Mouse (Mus musculus): Measurements from ENCODE around the gene Atg7. TPM values are rescaled to one million over a fixed set of nuclear protein-coding genes. Genes with fewer than 3 reads are reported as not detected.

Atg7 gene
- total and polyA plus RNA-seq, 2 experiments from 2014 or later, result 18.9 to 19.1 TPM

DNA sequence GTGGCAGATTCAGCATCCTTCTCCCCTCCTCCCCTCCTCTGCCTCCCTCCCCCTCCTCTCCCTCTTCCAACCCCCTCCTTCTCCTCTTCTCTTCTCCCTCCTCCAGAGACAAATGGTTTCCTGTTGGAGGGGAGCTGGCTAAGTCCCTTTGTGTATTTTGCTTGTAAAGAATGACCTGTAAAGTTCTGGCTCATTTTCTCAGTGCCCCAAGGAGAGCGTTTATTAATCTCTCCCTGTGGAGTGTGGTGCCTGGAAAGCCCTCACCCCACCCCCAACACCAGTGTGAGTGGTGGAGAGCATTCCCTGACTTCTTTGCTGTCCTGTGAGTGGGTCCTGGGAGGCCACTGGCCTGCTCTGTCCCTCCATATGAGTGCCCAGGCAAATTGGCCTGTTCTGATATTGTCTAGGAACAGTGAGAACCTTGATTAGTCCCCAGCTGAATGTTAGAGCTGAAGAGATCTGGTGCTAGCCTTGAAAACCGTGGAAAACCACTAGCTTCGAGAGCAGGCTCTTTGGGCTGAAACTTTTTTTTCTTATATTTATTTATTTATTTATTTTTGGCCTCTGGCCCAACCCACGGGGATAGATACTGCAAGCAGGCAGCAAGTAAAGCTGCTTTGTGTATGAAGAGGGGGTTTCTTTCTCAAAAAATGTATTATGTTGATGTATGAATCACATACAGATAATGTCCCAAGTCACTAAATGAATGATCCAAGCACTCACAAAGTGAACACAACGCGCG, 72.6 kb downstream of the Atg7 start:
- DNase-seq, result no peak
- 48% methylated on average over 7 of the region's 7 CpGs for WGBS

DNA sequence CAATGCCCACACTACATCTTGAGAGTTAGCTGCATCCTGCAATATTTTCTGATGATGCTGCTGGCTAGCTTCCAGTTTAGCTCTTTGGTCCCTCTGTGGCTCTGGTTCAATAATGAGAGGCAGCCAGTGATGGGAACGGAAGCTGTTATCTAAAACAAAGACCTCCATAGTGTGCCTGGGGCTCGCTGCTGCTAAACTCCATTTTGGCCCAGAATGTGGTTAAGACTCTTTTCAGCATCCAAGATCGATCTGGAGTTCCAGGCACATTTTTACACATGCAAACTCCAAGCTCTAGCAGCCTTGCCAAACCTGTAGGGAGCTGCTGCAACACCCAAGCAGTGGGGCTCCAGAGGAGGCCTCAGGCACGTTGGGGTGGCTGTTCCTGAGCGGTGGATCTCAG, 76.2 kb downstream of the Atg7 start:
- Histone ChIP-seq H3K9me3 (ENCODE audit: low read length) (no peaks in the 10 kb centered on the region), H3K4me3 (ENCODE audit: low read depth, low read length) (no peak overlapping the region), H3K4me2 (ENCODE audit: low read depth) (no peak overlapping the region), H3K36me3 (ENCODE audit: insufficient read depth) (no peaks in the 10 kb centered on the region), H3K27ac (ENCODE audit: low read depth, low read length) (0 out of 2 replicates have a peak overlapping the region, but pooled peaks have one; percentile 9), H3K27me3 (ENCODE audit: insufficient read depth, low read length) (no peaks in the 10 kb centered on the region), H3K4me1 (ENCODE audit: insufficient read depth) (peaks cover 6% of the 10 kb centered on the region), H3K9ac (no peak overlapping the region)
- WGBS, result 25% methylated on average over 5 of the region's 5 CpGs
- no peak for TF ChIP-seq CTCF (IDR thresholded peaks at IDR 0.05; ENCODE audit: low read depth)
- peak; percentile 30; the same call in 1 of the 2 replicates for ATAC-seq
- DNase-seq, result peak; percentile 52

More for the DNA sequence above, 72.6 kb downstream of the Atg7 start:
- Histone ChIP-seq H3K27ac (ENCODE audit: low read depth, low read length) (peak overlapping the region; percentile 54; the same call in 1 of the 2 replicates), H3K9ac (no peak overlapping the region), H3K27me3 (ENCODE audit: insufficient read depth, low read length) (no peaks in the 10 kb centered on the region), H3K4me3 (ENCODE audit: low read depth, low read length) (no peak overlapping the region), H3K4me1 (ENCODE audit: insufficient read depth) (peaks cover 14% of the 10 kb centered on the region), H3K9me3 (ENCODE audit: low read length) (no peaks in the 10 kb centered on the region), H3K4me2 (ENCODE audit: low read depth) (no peak overlapping the region), H3K36me3 (ENCODE audit: insufficient read depth) (0 out of 2 replicates have a peak, but pooled peaks cover 6% of the 10 kb centered on the region)
- peak; percentile 14; the same call in 1 of the 2 replicates for ATAC-seq
- TF ChIP-seq CTCF (IDR thresholded peaks at IDR 0.05; ENCODE audit: low read depth), result no peak

DNA sequence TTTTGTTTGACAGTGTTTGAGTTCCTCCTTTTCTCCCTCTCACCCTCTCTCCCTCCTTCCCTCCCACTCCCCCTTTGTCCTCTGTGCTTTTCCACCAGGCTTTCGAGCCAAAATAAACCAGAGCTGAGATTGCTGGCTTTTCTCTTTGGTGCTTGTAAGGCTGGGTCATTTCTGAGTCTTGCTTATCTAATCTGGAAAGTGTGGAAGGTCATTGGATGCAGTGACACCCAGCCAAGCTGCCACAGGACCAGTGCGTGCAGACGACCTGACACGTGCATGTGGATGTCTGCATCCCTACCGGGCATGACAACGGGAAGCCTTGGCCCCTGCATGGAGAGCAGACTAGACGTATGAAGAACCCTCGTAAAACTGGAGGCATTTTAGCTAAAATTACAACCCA, 76.8 kb downstream of the Atg7 start:
- peak overlapping the region; percentile 9; the same call in 1 of the 2 replicates for H3K27ac ChIP-seq (ENCODE audit: low read depth, low read length)
- peaks cover under 1% of the 10 kb centered on the region; the same call in 1 of the 2 replicates for H3K4me1 ChIP-seq (ENCODE audit: insufficient read depth)
- H3K36me3 ChIP-seq (ENCODE audit: insufficient read depth), result no peaks in the 10 kb centered on the region
- no peaks in the 10 kb centered on the region for H3K9me3 ChIP-seq (ENCODE audit: low read length)
- no peak for ATAC-seq
- no peaks in the 10 kb centered on the region for H3K27me3 ChIP-seq (ENCODE audit: insufficient read depth, low read length)
- DNase-seq, result no peak
- no peak overlapping the region for H3K9ac ChIP-seq
- H3K4me2 ChIP-seq (ENCODE audit: low read depth), result no peak overlapping the region
- TF ChIP-seq CTCF (IDR thresholded peaks at IDR 0.05; ENCODE audit: low read depth), result no peak
- WGBS, result 82% methylated on average over 8 of the region's 8 CpGs
- no peak overlapping the region for H3K4me3 ChIP-seq (ENCODE audit: low read depth, low read length)

DNA sequence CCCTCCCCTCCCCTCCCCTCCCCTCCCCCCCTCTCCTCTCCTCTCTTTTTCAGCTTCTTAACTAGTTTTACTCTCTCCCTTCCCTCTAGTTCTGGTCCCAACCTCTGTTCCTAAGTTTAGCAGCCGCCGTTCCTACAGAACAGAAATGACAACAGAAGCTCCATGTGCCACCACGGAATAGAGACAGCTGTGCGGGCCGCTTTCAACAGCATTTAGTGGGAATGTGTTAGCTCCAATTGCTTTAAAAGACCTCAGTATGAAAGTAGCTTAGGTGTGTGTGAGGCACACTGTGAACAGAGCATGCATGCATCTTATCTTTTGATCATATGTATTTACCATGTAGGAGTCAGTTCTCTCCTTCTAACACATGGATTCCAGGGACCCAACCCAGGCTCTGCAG, 79.1 kb downstream of the Atg7 start:
- Histone ChIP-seq H3K9me3 (ENCODE audit: low read length) (no peaks in the 10 kb centered on the region), H3K36me3 (ENCODE audit: insufficient read depth) (no peaks in the 10 kb centered on the region), H3K27me3 (ENCODE audit: insufficient read depth, low read length) (no peaks in the 10 kb centered on the region), H3K27ac (ENCODE audit: low read depth, low read length) (no peak overlapping the region), H3K4me1 (ENCODE audit: insufficient read depth) (no peaks in the 10 kb centered on the region), H3K4me2 (ENCODE audit: low read depth) (no peak overlapping the region), H3K9ac (no peak overlapping the region), H3K4me3 (ENCODE audit: low read depth, low read length) (no peak overlapping the region)
- no peak for TF ChIP-seq CTCF (IDR thresholded peaks at IDR 0.05; ENCODE audit: low read depth)
- DNase-seq, result no peak
- ATAC-seq, result no peak
- 64% methylated on average over 5 of the region's 5 CpGs for WGBS

DNA sequence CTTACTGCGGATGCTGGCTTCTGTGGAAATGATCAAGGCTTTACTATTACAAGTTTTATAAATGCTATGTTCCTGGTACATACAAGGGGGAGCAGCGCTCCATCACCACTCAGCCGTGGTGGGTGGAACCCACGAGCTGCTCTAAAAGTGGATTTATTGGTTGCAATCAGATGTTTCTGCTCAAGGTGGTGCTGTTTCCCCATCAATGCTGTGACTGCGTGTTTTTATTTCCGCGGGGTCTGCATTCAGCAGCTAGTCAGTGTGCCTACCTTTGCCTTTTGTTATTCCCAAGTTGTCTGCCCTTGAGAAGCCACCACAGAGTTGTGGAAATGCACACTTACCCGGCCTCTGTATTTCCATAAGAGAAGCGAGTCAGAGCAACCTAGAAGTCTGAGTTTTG, 81.0 kb downstream of the Atg7 start:
- WGBS, result 20% methylated on average over 9 of the region's 9 CpGs
- TF ChIP-seq CTCF (IDR thresholded peaks at IDR 0.05; ENCODE audit: low read depth), result peak; percentile 95
- H3K27ac ChIP-seq (ENCODE audit: low read depth, low read length), result no peak overlapping the region
- H3K4me1 ChIP-seq (ENCODE audit: insufficient read depth), result no peaks in the 10 kb centered on the region
- DNase-seq (peak; percentile 91), ATAC-seq (peak; percentile 85)
- no peaks in the 10 kb centered on the region for H3K27me3 ChIP-seq (ENCODE audit: insufficient read depth, low read length)
- no peak overlapping the region for H3K4me3 ChIP-seq (ENCODE audit: low read depth, low read length)
- H3K9me3 ChIP-seq (ENCODE audit: low read length), result no peaks in the 10 kb centered on the region
- no peak overlapping the region for H3K4me2 ChIP-seq (ENCODE audit: low read depth)
- H3K36me3 ChIP-seq (ENCODE audit: insufficient read depth), result no peaks in the 10 kb centered on the region
- no peak overlapping the region for H3K9ac ChIP-seq

DNA sequence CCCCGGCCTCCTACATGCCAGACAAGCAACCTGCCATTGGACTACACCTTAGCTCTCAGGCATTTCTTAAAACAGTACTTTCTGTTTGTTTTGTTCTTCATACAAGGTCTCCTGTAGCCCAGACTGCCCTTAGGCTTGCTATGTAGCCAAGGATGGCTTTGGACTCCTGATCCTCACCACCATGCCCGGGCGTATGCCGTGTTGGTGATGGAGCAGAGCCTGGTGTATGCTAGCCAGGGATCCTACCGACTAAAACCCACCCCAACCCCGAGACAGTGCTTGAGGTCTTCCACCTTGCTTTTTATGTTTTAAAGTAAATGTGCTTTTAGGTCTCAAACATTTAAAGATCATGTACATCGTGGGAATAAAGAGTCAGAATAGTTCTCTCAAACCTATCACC, 81.5 kb downstream of the Atg7 start:
- Histone ChIP-seq H3K4me1 (ENCODE audit: insufficient read depth) (no peaks in the 10 kb centered on the region), H3K9me3 (ENCODE audit: low read length) (no peaks in the 10 kb centered on the region), H3K27ac (ENCODE audit: low read depth, low read length) (no peak overlapping the region), H3K4me2 (ENCODE audit: low read depth) (no peak overlapping the region), H3K27me3 (ENCODE audit: insufficient read depth, low read length) (no peaks in the 10 kb centered on the region), H3K4me3 (ENCODE audit: low read depth, low read length) (no peak overlapping the region), H3K9ac (no peak overlapping the region), H3K36me3 (ENCODE audit: insufficient read depth) (no peaks in the 10 kb centered on the region)
- no peak for TF ChIP-seq CTCF (IDR thresholded peaks at IDR 0.05; ENCODE audit: low read depth)
- ATAC-seq (peak; percentile 17; the same call in 1 of the 2 replicates), DNase-seq (no peak)
- WGBS, result 83% methylated on average over 7 of the region's 7 CpGs

DNA sequence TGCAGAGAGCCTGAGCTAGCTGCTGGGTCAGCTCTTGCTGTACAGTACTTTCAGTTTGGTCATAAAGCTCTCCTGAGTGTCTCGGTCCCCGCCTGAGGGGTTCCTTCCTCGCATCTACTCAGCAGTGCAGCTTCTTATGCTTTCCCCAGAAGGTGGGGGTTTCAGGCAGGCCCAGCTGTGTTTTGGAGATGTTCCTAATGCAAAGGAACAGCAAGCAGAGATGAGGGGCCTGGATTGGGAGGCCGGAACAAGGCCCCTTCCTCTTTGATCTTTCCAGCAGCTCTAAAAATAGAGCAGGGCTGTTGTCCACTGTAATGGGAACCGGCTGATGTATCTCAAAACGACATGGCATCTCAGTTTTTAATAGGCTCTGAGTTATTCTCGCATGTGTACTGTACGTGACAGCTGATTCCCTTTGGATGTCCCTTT, 82.3 kb downstream of the Atg7 start:
- Histone ChIP-seq H3K27me3 (ENCODE audit: insufficient read depth, low read length) (no peaks in the 10 kb centered on the region), H3K9ac (no peak overlapping the region), H3K27ac (ENCODE audit: low read depth, low read length) (no peak overlapping the region), H3K4me2 (ENCODE audit: low read depth) (no peak overlapping the region), H3K36me3 (ENCODE audit: insufficient read depth) (no peaks in the 10 kb centered on the region), H3K9me3 (ENCODE audit: low read length) (no peaks in the 10 kb centered on the region), H3K4me3 (ENCODE audit: low read depth, low read length) (no peak overlapping the region), H3K4me1 (ENCODE audit: insufficient read depth) (no peaks in the 10 kb centered on the region)
- 63% methylated on average over 8 of the region's 8 CpGs for whole genome bisulfite sequencing
- no peak for ATAC-seq
- DNase-seq, result no peak
- TF ChIP-seq CTCF (IDR thresholded peaks at IDR 0.05; ENCODE audit: low read depth), result no peak

All from forebrain, postnatal 0 days (tissue).